Mouse (Mus musculus) CD4-positive naive resting alpha-beta T cell, adult 76 days (primary cell): ENCODE data around the gene Kcmf1. TPM values are rescaled to one million over a fixed set of nuclear protein-coding genes. Genes with fewer than 3 reads are reported as not detected.

Experiments
- total RNA-seq: library from RNA; stranded (reverse); gene quantifications from one replicate; pipeline ENCODE4 v1.2.4, GENCODE M21; 2023

Kcmf1 gene
- 54.8 TPM for total RNA-seq

DNA sequence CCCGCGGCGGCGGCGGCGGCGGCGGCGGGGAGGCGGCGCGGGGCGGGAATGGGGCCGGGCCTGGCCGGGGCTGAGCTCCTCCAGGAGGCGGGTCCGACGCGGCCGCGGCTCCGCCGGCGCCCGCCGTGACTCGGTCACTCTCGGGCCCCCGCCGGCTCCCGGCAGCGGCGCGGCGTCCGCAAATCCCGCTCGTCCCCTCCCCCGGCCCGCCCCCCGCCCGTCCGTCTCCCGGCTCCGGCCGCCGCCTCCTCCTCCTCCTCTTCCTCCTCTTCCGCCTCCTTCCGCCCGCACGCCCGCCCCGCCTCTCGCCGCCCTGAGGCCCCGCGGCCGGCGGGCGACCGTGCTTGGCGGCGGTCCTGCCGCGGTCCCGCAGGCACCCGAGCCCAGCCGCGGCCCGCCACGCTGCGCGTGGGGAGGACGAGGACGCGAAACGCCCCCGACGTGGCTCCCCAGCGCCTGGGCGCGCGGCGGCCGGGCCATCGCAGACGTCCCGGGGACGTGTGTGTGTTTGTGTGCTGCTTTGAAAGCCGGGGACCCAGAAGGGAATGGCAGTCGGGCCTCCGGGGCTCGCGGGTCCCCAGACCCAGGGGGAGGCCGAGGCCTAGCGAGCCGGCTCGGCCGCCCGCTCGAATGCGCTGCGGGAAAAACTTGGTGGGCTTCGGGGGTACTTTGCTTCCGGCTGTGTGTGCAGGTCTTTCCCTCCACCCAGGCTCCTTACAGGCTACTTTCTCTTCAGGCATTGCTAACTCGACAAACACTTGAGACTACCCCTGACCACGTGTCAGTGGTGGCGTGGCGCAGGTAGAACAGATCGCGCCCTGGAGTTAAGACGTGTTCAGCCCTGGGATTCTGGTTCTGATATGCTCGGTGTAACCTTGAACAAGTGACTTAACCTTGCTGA lies at the start of gene Kcmf1:
Kcmf1 (minus strand) TSS at position 199 of the 901 bp plus-strand sequence.

Other genes with a start within 250 kb of the Kcmf1 start
- 1.8 TPM for gene Tcf7l1, start 110.7 kb downstream of the Kcmf1 start, total RNA-seq
- gene Tmsb10, start 58.8 kb upstream of the Kcmf1 start, total RNA-seq: 4,007 TPM